Mouse (Mus musculus) G1E-ER4 (cell line): ENCODE results near the gene Tmod1. TPM values are rescaled to one million over a fixed set of nuclear protein-coding genes. Genes with fewer than 3 reads are reported as not detected.

Experiments used
- GATA1 ChIP-seq: IDR thresholded peaks from one replicate; pipeline ENCODE4 v1.8.0; 2012; ENCODE audit warnings: low read length, inconsistent platforms
- polyA plus RNA-seq: library from polyadenylated mRNA; stranded (reverse); fragments of >175 nt; gene quantifications from 2 replicates; pipeline ENCODE4 v1.2.3, GENCODE M21; 2012

Gene Tmod1
- polyA plus RNA-seq: 1.5 and 2.1 TPM in 2 replicates

DNA sequence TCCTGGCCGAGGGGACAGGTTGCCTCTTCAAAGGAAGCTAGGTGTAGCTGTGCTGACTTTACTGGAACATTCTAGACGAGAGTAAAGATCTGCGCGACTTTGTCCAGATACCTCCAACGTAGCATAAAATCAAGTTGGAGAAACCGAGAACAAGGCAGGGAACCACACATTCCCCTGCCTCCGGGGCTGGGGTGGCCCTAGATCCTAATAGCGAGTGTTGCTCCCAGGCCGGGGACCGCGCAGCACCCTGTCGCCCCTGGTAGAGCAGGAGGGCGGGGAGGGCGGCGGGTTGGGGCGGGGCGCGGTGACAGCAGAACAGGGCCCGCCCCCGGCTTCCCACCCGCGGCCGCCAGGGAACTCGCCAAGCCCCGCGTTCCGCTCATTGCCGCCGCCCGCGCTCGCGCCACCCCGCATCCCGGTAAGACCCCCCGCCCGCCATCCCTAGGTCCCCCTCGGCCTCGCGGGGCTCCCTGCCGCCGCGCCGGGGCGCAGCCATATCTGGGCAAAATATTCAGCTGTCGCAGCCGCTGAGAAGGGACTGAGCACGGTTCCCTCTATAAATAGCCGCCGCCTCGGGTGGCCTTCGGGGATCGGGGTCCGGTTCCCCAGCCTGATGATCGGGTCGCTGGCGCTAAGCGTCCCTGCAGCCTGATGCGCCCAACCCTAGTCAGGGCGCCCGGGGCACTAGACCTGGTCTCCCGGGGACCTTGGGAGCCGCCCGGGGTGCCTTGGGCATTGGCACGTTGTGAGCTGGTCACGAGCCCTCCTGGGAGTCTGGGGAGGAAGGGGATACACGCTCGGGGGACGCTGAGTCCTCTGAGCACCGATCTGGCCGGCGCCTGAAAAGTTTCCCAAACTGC lies at the start of gene Tmod1:
Gene Tmod1, plus strand, starts transcription at position 44 of the 860 bp plus-strand sequence.
- no peak for TF ChIP-seq GATA1

DNA sequence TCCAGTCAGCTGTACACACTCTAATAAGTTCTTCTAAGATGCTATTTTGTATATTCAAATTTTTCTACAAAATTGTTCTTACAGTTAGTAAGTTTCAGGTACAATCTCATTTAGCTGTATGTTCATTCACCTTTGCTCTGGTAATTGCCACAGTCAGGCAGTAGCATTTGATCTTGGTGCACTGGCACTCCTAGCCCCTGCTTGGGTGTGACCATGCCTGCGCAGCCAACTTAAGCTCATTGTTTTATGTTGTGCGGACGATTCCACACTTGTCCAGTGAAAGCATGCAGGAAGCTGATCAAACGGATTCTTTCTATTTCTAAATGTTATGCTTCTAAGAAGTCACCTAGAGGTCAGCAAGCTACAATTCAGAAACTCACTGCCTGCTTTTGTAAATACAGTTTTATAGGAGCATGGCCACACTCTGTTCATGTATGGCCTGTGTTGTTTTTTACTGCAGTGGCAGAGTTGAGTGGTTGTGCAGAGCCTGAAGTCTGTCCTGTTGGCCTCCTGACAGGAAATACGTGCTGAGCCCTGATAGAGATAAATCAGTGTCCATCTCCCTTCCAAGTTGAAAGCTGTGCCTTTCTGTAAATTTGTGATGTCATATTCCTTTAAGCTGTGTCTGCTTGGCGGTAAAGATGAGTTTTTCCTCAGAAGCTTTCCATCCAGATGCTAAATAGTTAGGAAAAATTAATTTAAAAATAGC lies 48.2 kb upstream of the Tmod1 start:
- TF ChIP-seq GATA1: no peak

DNA sequence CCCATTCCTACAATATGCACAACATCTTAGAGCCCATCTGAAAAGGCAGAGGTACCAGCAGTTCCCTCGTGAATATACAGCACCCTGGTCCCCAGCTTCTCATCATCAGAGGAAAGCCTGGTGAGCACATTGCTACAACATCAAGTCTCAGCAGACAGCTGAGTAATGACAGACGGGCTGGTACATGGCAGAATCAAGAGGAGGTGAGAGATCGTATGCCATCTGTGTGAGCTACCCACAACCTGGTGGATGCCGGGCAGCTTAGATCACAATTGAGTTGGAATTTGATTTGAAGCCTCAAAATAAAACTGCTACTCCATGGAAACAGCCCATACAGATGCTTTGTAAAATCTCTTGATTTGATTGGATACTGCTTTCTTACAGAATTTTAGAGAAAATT lies 40.2 kb upstream of the Tmod1 start:
- TF ChIP-seq GATA1: no peak

GRCm38 (mm10) chr4:46008142-46008793 lies 30.5 kb upstream of the Tmod1 start:
- no peak for TF ChIP-seq GATA1

- no peak for TF ChIP-seq GATA1
Measured at GRCm38 (mm10) chr4:46011698-46012097, 27.0 kb upstream of the Tmod1 start.

DNA sequence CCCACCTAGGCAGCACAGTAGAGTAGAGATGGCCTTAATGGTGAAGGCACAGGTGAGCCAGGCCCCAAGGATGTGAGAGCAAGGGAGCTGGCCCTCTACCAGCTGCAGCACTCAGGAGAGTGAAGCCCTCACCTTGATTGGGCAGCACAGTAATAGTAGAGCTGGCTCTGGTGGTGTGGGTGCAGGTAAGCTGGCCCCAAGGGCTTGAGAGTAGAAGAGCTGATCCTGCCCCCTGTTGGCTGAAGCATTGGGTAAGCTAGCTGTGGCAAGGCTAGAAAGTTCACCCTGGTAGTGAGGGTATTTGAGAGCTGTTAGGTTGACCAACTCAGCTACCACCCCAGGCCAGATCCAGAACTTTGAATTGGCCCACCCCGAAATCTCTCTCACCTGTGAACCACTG lies 23.1 kb upstream of the Tmod1 start:
- no peak for TF ChIP-seq GATA1

DNA sequence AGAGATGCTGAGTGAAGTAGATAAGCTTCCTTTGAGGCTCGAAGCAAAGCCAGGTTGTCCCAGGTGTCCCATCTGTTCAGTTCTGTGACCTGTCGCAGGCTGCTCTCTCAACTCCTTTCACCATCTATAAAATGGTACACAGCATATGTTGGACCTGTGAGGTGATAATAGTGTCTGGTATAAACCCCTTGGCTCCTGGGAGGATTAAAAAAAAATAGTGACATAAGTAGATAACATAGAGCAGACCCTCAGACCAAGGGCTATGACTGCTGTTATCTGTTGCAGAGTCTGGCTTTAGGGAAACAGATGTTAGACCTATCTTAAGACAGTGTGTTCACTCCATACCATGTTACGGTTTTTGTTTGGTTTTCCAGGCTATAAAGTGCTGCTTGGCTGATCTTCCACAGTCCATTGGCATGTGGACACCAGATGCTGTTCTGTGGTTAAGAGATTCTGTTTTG lies 15.7 kb upstream of the Tmod1 start:
- peak; percentile 20 for TF ChIP-seq GATA1

GRCm38 (mm10) chr4:46025893-46026292 lies 12.8 kb upstream of the Tmod1 start:
- no peak for TF ChIP-seq GATA1

DNA sequence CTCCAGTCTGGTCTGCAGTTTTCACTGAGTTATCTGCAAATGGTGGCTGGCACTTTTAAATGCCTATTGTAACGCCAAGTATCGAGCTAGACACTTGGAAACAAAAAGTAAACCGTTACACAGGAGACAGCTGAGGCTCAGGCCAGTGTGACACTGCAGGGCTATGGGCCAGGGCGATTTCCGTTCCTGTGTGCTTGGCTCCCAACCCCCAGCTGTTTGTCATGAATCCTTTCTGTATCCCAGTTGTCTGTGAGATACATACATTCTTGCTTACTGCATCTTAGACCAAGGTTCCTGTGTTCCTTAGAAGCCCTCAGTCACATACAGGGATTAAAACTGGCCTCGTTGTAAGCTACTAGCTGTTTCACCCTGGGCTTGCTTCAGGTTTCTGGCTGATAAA lies 10.5 kb upstream of the Tmod1 start:
- TF ChIP-seq GATA1: no peak

DNA sequence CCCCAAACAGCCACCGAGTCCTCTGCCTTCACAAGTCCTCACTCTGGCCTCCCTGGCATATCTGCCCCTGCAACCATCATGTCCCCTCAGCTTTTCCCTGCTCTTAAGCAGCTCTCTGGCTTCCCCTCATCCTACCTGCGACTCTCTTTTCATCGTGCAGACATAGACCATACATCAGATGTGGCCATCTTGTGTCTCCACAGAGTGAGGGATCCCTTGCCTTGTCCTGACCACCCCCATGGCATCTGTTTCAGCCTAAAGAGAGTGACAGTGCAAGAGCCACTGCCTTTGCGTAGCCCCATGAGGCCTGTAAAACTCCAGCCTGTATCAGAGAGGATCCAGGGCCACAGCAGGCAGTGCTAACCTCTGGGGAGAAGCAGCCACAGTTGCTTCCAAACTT lies 10.0 kb upstream of the Tmod1 start:
- no peak for TF ChIP-seq GATA1

- TF ChIP-seq GATA1: no peak
Measured at GRCm38 (mm10) chr4:46029552-46029951, 9.2 kb upstream of the Tmod1 start.

- no peak for TF ChIP-seq GATA1
Measured at GRCm38 (mm10) chr4:46032448-46032847, 6.3 kb upstream of the Tmod1 start.

DNA sequence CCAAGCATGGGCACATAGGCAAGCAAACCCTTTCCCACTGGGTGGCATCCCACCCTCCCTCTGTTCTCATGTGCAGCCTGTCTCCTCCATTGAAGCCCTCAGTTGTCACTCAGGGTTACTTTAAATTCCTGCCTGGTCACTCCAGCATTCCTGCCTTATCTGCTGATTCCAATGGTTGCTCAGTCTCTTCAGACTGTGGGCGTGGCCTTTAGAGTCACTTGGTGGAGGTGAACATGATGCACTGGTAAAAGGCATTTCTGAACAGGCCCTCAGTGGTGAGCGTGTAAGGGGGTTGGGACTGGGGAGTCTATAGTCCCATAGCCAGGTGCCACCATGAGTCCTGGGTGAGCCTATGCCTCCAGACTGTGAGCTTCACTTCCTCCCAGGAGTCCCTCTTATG lies 5.5 kb upstream of the Tmod1 start:
- TF ChIP-seq GATA1: no peak

- TF ChIP-seq GATA1: no peak
Measured at GRCm38 (mm10) chr4:46038591-46038891, 194 bp upstream of the Tmod1 start.

GRCm38 (mm10) chr4:46039899-46040298 lies 1.2 kb downstream of the Tmod1 start:
- no peak for TF ChIP-seq GATA1

- TF ChIP-seq GATA1: peak; percentile 10
Measured at GRCm38 (mm10) chr4:46040594-46041192, 2.0 kb downstream of the Tmod1 start.
